Mouse (Mus musculus): ENCODE results near the gene Hoxa7. TPM values are rescaled to one million over a fixed set of nuclear protein-coding genes. Genes with fewer than 3 reads are reported as not detected.

The Hoxa7 gene
- total and polyA plus RNA-seq, 3 experiments = 0.17 TPM; not detected in 2

- H3K36me3 ChIP-seq (ENCODE audit: control insufficient read depth in 1 of 2, insufficient read depth in 2 of 2, low read length in 2 of 2) = no peaks in the 10 kb centered on the region
- H3K4me3 ChIP-seq (ENCODE audit: control insufficient read depth in 1 of 2, insufficient read depth in 1 of 2, low read depth in 2 of 2, low read length in 2 of 2) = no peak overlapping the region
- TF ChIP-seq JUND (IDR thresholded peaks at IDR 0.05; ENCODE audit: low read depth, low read length) (no peak), MYC (IDR thresholded peaks at IDR 0.05; ENCODE audit: low read depth, low read length) (no peak), CHD2 (IDR thresholded peaks at IDR 0.05; ENCODE audit: low read length) (no peak), ZNF384 (IDR thresholded peaks at IDR 0.05; ENCODE audit: low read depth, low read length) (no peak), USF1 (IDR thresholded peaks at IDR 0.05; ENCODE audit: low read depth, low read length) (no peak), ZMIZ1 (IDR thresholded peaks at IDR 0.05; ENCODE audit: low read depth, low read length) (no peak), EP300 (IDR thresholded peaks at IDR 0.05; ENCODE audit: low read depth in 1 of 2, low read length in 2 of 2) (no peak), CTCF (IDR thresholded peaks at IDR 0.05 in 2 of 3, conservative IDR thresholded peaks at IDR 0.05 in 1 of 3; ENCODE audit: control insufficient read depth in 1 of 3, insufficient read depth in 1 of 3, low read depth in 2 of 3, low read length in 3 of 3, poor library complexity in 1 of 3, severe bottlenecking in 1 of 3) (no peak), GABPA (IDR thresholded peaks at IDR 0.05; ENCODE audit: low read depth, low read length) (no peak), MAFK (IDR thresholded peaks at IDR 0.05; ENCODE audit: borderline replicate concordance, low read depth, low read length) (no peak), USF2 (IDR thresholded peaks at IDR 0.05; ENCODE audit: borderline replicate concordance in 1 of 2, insufficient read depth in 1 of 2, low read depth in 1 of 2, low read length in 2 of 2) (no peak), ETS1 (IDR thresholded peaks at IDR 0.05; ENCODE audit: low read depth, low read length) (no peak), UBTF (IDR thresholded peaks at IDR 0.05; ENCODE audit: borderline replicate concordance, insufficient read depth, low read depth, low read length) (no peak), MAZ (IDR thresholded peaks at IDR 0.05; ENCODE audit: low read depth, low read length) (no peak), TBP (IDR thresholded peaks at IDR 0.05; ENCODE audit: low read depth, low read length) (no peak), TCF12 (IDR thresholded peaks at IDR 0.05; ENCODE audit: low read depth, low read length) (no peak)
- no peaks in the 10 kb centered on the region for H3K79me2 ChIP-seq (ENCODE audit: control insufficient read depth, insufficient read depth, low read length, poor library complexity)
- no peaks in the 10 kb centered on the region for H3K4me1 ChIP-seq (ENCODE audit: control insufficient read depth in 1 of 2, insufficient read depth in 2 of 2, low read length in 2 of 2)
- no peak overlapping the region for H3K9ac ChIP-seq (ENCODE audit: control insufficient read depth, low read depth, low read length, poor library complexity, severe bottlenecking)
- no peaks in the 10 kb centered on the region for H3K27me3 ChIP-seq (ENCODE audit: control insufficient read depth in 1 of 2, insufficient read depth in 2 of 2, low read length in 2 of 2)
- no peaks in the 10 kb centered on the region for H3K9me3 ChIP-seq (replicated peaks; ENCODE audit: insufficient read depth, low read length)
- H3K27ac ChIP-seq (ENCODE audit: control insufficient read depth, low read depth, low read length) = no peak overlapping the region
- DNase-seq (ENCODE audit: low read depth, low spot score) = no peak
Observed at GRCm38 (mm10) chr6:52238976-52239375, 17.3 kb upstream of the Hoxa7 start.

- no peak overlapping the region for H3K9ac ChIP-seq (ENCODE audit: control insufficient read depth, low read depth, low read length, poor library complexity, severe bottlenecking)
- H3K27me3 ChIP-seq (ENCODE audit: control insufficient read depth in 1 of 2, insufficient read depth in 2 of 2, low read length in 2 of 2) = no peaks in the 10 kb centered on the region
- DNase-seq (ENCODE audit: low read depth, low spot score) = no peak
- no peak overlapping the region for H3K27ac ChIP-seq (ENCODE audit: control insufficient read depth, low read depth, low read length)
- no peaks in the 10 kb centered on the region for H3K4me1 ChIP-seq (ENCODE audit: control insufficient read depth in 1 of 2, insufficient read depth in 2 of 2, low read length in 2 of 2)
- no peaks in the 10 kb centered on the region for H3K36me3 ChIP-seq (ENCODE audit: control insufficient read depth in 1 of 2, insufficient read depth in 2 of 2, low read length in 2 of 2)
- TF ChIP-seq ETS1 (IDR thresholded peaks at IDR 0.05; ENCODE audit: low read depth, low read length) (no peak), POLR2AphosphoS2 (IDR thresholded peaks at IDR 0.05; ENCODE audit: low read length) (no peak), CHD2 (IDR thresholded peaks at IDR 0.05; ENCODE audit: low read length) (no peak), SIN3A (IDR thresholded peaks at IDR 0.05; ENCODE audit: low read length) (no peak), USF1 (IDR thresholded peaks at IDR 0.05; ENCODE audit: low read depth, low read length) (no peak), NRF1 (IDR thresholded peaks at IDR 0.05; ENCODE audit: insufficient read depth, low read depth, low read length, poor library complexity, severe bottlenecking) (no peak), ELF1 (IDR thresholded peaks at IDR 0.05; ENCODE audit: low read depth, low read length) (no peak), EP300 (IDR thresholded peaks at IDR 0.05; ENCODE audit: low read depth in 1 of 2, low read length in 2 of 2) (no peak), KAT2A (conservative IDR thresholded peaks at IDR 0.05; ENCODE audit: low read depth, low read length) (no peak), MXI1 (IDR thresholded peaks at IDR 0.05; ENCODE audit: low read depth, low read length) (no peak), MAX (IDR thresholded peaks at IDR 0.05; ENCODE audit: low read length) (no peak), TCF12 (IDR thresholded peaks at IDR 0.05; ENCODE audit: low read depth, low read length) (no peak), ZMIZ1 (IDR thresholded peaks at IDR 0.05; ENCODE audit: low read depth, low read length) (no peak), TBP (IDR thresholded peaks at IDR 0.05; ENCODE audit: low read depth, low read length) (no peak), GATA1 (IDR thresholded peaks at IDR 0.05; ENCODE audit: low read depth, low read length) (no peak)
- H3K9me3 ChIP-seq (replicated peaks; ENCODE audit: insufficient read depth, low read length) = no peaks in the 10 kb centered on the region
- H3K79me2 ChIP-seq (ENCODE audit: control insufficient read depth, insufficient read depth, low read length, poor library complexity) = no peaks in the 10 kb centered on the region
- no peak overlapping the region for H3K4me3 ChIP-seq (ENCODE audit: control insufficient read depth in 1 of 2, insufficient read depth in 1 of 2, low read depth in 2 of 2, low read length in 2 of 2)
Observed at GRCm38 (mm10) chr6:52238155-52238545, 16.5 kb upstream of the Hoxa7 start.
